Mouse (Mus musculus) NIH3T3 (cell line): ENCODE measurements around the gene Tnpo2.

ENCODE experiments used
- DNase-seq: peaks from one replicate; pipeline ENCODE4 v3.0.0-alpha.2; 2012; ENCODE audit warnings: low read depth

Tnpo2 gene

GRCm38 (mm10) chr8:85036718-85037365 lies at the start of gene Tnpo2:
Gene Tnpo2, plus strand, starts transcription at chr8:85036915.
- peak; percentile 97 for DNase-seq

GRCm38 (mm10) chr8:84987388-84987787 lies 49.3 kb upstream of the Tnpo2 start:
- DNase-seq: no peak

- peak; percentile 53 for DNase-seq
These were observed 48.8 kb upstream of the Tnpo2 start for GRCm38 (mm10) chr8:84987903-84988302.

- DNase-seq: peak; percentile 67
These were observed 47.4 kb upstream of the Tnpo2 start for GRCm38 (mm10) chr8:84989311-84989731.

GRCm38 (mm10) chr8:84989810-84990209 lies 46.9 kb upstream of the Tnpo2 start:
- peak; percentile 98 for DNase-seq

GRCm38 (mm10) chr8:84990349-84990748 lies 46.4 kb upstream of the Tnpo2 start, which contains the start of gene Hook2:
Gene Hook2, plus strand, starts transcription at chr8:84990603.
- peak; percentile 99 for DNase-seq

- DNase-seq: no peak
These were observed 45.9 kb upstream of the Tnpo2 start for GRCm38 (mm10) chr8:84990836-84991235.

GRCm38 (mm10) chr8:84994375-84994774 lies 42.3 kb upstream of the Tnpo2 start:
- no peak for DNase-seq

GRCm38 (mm10) chr8:84995680-84996079 lies 41.0 kb upstream of the Tnpo2 start:
- DNase-seq: no peak

- DNase-seq: no peak
These were observed 39.7 kb upstream of the Tnpo2 start for GRCm38 (mm10) chr8:84996978-84997377.

GRCm38 (mm10) chr8:84997649-84998295 lies 38.9 kb upstream of the Tnpo2 start:
- peak; percentile 91 for DNase-seq

GRCm38 (mm10) chr8:85007686-85008085 lies 29.0 kb upstream of the Tnpo2 start:
- no peak for DNase-seq

GRCm38 (mm10) chr8:85011242-85011641 lies 25.5 kb upstream of the Tnpo2 start:
- DNase-seq: no peak

- peak; percentile 41 for DNase-seq
These were observed 23.4 kb upstream of the Tnpo2 start for GRCm38 (mm10) chr8:85013230-85013840.

- DNase-seq: no peak
These were observed 22.3 kb upstream of the Tnpo2 start, which contains the start of gene Best2 for GRCm38 (mm10) chr8:85014431-85014830. Gene Best2, minus strand, starts transcription at chr8:85014531.

GRCm38 (mm10) chr8:85016724-85017123 lies 20.0 kb upstream of the Tnpo2 start:
- DNase-seq: no peak

- DNase-seq: peak; percentile 24
These were observed 19.5 kb upstream of the Tnpo2 start for GRCm38 (mm10) chr8:85017209-85017608.

- DNase-seq: no peak
These were observed 15.1 kb upstream of the Tnpo2 start for GRCm38 (mm10) chr8:85021514-85022055.

GRCm38 (mm10) chr8:85023846-85024245 lies 12.9 kb upstream of the Tnpo2 start:
- DNase-seq: no peak

GRCm38 (mm10) chr8:85025098-85025932 lies 11.4 kb upstream of the Tnpo2 start, which contains the start of gene Asna1:
Gene Asna1, minus strand, starts transcription at chr8:85025281.
- DNase-seq: peak; percentile 91

GRCm38 (mm10) chr8:85026670-85027515 lies 9.8 kb upstream of the Tnpo2 start, which contains the start of gene Trir:
Gene Trir, plus strand, starts transcription at chr8:85026823.
- peak; percentile 98 for DNase-seq
